Mouse (Mus musculus): ENCODE data around the gene Cylc2. TPM values are rescaled to one million over a fixed set of nuclear protein-coding genes. Genes with fewer than 3 reads are reported as not detected.

Cylc2 gene
- not detected in 2 replicates for polyA plus RNA-seq (2015; fragmentation: Nextera tagmentation; extraction: Ambion mirVana)

DNA sequence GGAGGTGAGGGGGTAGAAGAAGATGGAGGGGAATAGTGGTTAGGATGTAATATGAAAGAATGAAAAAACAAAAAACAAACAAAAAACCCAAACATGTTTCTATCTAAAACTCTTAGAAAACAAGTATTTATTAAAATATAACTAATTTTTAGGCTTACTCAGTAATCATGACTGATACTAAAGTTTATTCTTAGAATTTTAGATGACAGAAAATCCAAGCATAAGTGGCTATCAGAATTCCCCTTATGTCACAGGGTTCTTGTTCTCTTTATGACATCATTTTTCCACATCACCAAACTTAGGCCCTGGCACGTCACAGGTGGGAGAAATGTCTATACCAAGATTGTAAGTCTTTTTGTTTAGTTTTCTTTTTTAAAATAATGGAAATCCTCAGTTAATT lies at the start of gene Cylc2:
Gene Cylc2, plus strand, starts transcription at position 301 of the 400 bp plus-strand sequence.
- ATAC-seq (ENCODE audit: low read depth): no peak
- H3K4me1 ChIP-seq (ENCODE audit: control insufficient read depth, low read depth, low read length): no peaks in the 10 kb centered on the region
- H3K4me3 ChIP-seq (ENCODE audit: low read depth, low read length): no peak within 1 kb of the TSS
- WGBS (ENCODE audit: insufficient replicate concordance): 58% methylated on average over 1 of the region's 1 CpGs
- no peaks in the 10 kb centered on the region for H3K9me3 ChIP-seq (replicated peaks; ENCODE audit: control insufficient read depth, low read length)
- no peaks in the 10 kb centered on the region for H3K27me3 ChIP-seq (ENCODE audit: control insufficient read depth, insufficient read depth, low read depth, low read length)
- no peaks in the 10 kb centered on the region for H3K36me3 ChIP-seq (ENCODE audit: control insufficient read depth, insufficient read depth)
- H3K9ac ChIP-seq (ENCODE audit: low read depth, low read length): no peak within 1 kb of the TSS
- no peak within 1 kb of the TSS for H3K27ac ChIP-seq (ENCODE audit: low read length)
- no peak within 1 kb of the TSS for H3K4me2 ChIP-seq (ENCODE audit: low read depth, low read length)

Data from liver, embryonic 16.5 days (tissue).